ENCODE assay signal across 10 mouse cellular contexts in the genomic region with DNA sequence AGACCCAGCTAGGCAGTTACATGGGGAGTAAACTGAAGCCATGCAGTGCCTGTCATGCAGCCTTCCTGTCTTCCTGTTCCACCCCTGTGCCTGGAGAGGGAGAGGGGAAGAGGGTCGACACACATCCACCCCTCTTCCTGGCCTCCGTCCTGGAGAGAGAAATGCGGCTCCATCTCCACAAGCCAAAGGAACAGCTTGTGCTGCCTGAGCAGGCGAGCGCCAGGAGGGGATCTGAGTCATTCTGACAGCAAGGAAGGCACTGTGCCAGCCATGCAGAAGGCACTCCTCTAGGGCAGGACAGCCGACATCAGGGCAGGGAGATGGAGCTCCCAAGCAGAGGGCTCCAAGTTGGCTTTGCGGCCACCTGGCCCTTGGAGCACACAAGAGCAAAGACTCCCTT. TPM values are rescaled to one million over a fixed set of nuclear protein-coding genes. Genes with fewer than 3 reads are reported as not detected.
DNase-seq lines count a peak whose midpoint lies in the region; ATAC-seq and TF ChIP-seq lines count a peak whose summit lies in the region.
"Had no signal": no experiment of that assay in that cellular context is flagged by ENCODE, and none has a peak within 500 bp of the region (broad histone marks: within the 10 kb centered on the region; RNA-seq: fewer than 3 reads in every experiment).

No protein-coding gene starts in this region.

- H3K4me2 ChIP-seq in embryonic facial prominence, embryonic 14.5 days (ENCODE audit: low read depth, low read length): no peak overlapping the region
- H3K4me2 ChIP-seq in embryonic facial prominence, embryonic 15.5 days (replicated peaks): no peak overlapping the region
- no peak overlapping the region for H3K4me2 ChIP-seq in hindbrain, postnatal 0 days (ENCODE audit: low read depth, low read length)

- no peaks in the 10 kb centered on the region for H3K27me3 ChIP-seq in embryonic facial prominence, embryonic 14.5 days (replicated peaks; ENCODE audit: control insufficient read depth, insufficient read depth, low read length)
- no peaks in the 10 kb centered on the region for H3K27me3 ChIP-seq in embryonic facial prominence, embryonic 10.5 days (replicated peaks; ENCODE audit: low read depth, poor library complexity, severe bottlenecking)
- no peaks in the 10 kb centered on the region for H3K27me3 ChIP-seq in embryonic facial prominence, embryonic 15.5 days
- H3K27me3 ChIP-seq in hindbrain, postnatal 0 days (ENCODE audit: insufficient read depth, low read length): no peaks in the 10 kb centered on the region

- peak; percentile 33; the same call in 1 of the 2 replicates for ATAC-seq in embryonic facial prominence, embryonic 14.5 days (ENCODE audit: low read depth)
- no peak for ATAC-seq in embryonic facial prominence, embryonic 15.5 days (ENCODE audit: insufficient number of reproducible peaks, low FRiP score, low TSS enrichment, low read depth)
- ATAC-seq in hindbrain, postnatal 0 days: peak; percentile 90

- H3K9me3 ChIP-seq in embryonic facial prominence, embryonic 14.5 days (ENCODE audit: control insufficient read depth, low read length): no peaks in the 10 kb centered on the region
- no peaks in the 10 kb centered on the region for H3K9me3 ChIP-seq in embryonic facial prominence, embryonic 10.5 days
- H3K9me3 ChIP-seq in embryonic facial prominence, embryonic 15.5 days (replicated peaks): no peaks in the 10 kb centered on the region
- no peaks in the 10 kb centered on the region for H3K9me3 ChIP-seq in hindbrain, postnatal 0 days (ENCODE audit: low read length)

- no peaks in the 10 kb centered on the region for H3K36me3 ChIP-seq in embryonic facial prominence, embryonic 14.5 days (ENCODE audit: control insufficient read depth, insufficient read depth, low read length)
- no peaks in the 10 kb centered on the region for H3K36me3 ChIP-seq in embryonic facial prominence, embryonic 10.5 days (replicated peaks)
- H3K36me3 ChIP-seq in embryonic facial prominence, embryonic 15.5 days: no peaks in the 10 kb centered on the region
- H3K36me3 ChIP-seq in hindbrain, postnatal 0 days (ENCODE audit: insufficient read depth, low read length): no peaks in the 10 kb centered on the region

- peak; percentile 63 for DNase-seq in embryonic facial prominence, embryonic 14.5 days (ENCODE audit: low spot score)
- DNase-seq in embryonic facial prominence, embryonic 10.5 days (ENCODE audit: low spot score): no peak
- peak; percentile 85 to 91 for DNase-seq in adrenal gland, adult (ENCODE audit: inconsistent age in 2 of 2, low spot score in 1 of 2)
- peak; percentile 90 for DNase-seq in hindbrain, postnatal 0 days (ENCODE audit: low spot score)
- DNase-seq in right cerebral cortex, postnatal 10 days (ENCODE audit: low spot score in 2 of 2): peak; percentile 89 to 91
- DNase-seq in MN1 (ENCODE audit: low spot score): no peak
- no peak for DNase-seq in thymus, postnatal 36 days

- H3K9ac ChIP-seq in embryonic facial prominence, embryonic 14.5 days (ENCODE audit: low read depth, low read length): no peak overlapping the region
- H3K9ac ChIP-seq in embryonic facial prominence, embryonic 15.5 days: no peak overlapping the region
- no peak overlapping the region for H3K9ac ChIP-seq in hindbrain, postnatal 0 days (replicated peaks; ENCODE audit: low read length)

- no peak overlapping the region for H3K4me3 ChIP-seq in embryonic facial prominence, embryonic 14.5 days (ENCODE audit: low read depth, low read length)
- H3K4me3 ChIP-seq in embryonic facial prominence, embryonic 10.5 days: no peak overlapping the region
- no peak overlapping the region for H3K4me3 ChIP-seq in embryonic facial prominence, embryonic 15.5 days (replicated peaks)
- no peak overlapping the region for H3K4me3 ChIP-seq in hindbrain, postnatal 0 days (ENCODE audit: low read length)
- H3K4me3 ChIP-seq: myocyte had no signal

- no peaks in the 10 kb centered on the region; the same call in 1 of the 2 replicates for H3K4me1 ChIP-seq in embryonic facial prominence, embryonic 14.5 days (ENCODE audit: control insufficient read depth, insufficient read depth, low read length)
- H3K4me1 ChIP-seq in embryonic facial prominence, embryonic 10.5 days: peaks cover 19% of the 10 kb centered on the region
- H3K4me1 ChIP-seq in embryonic facial prominence, embryonic 15.5 days: peaks cover 8% of the 10 kb centered on the region
- H3K4me1 ChIP-seq in hindbrain, postnatal 0 days (ENCODE audit: insufficient read depth, low read length): peaks cover 7% of the 10 kb centered on the region; the same call in 1 of the 2 replicates

- WGBS in embryonic facial prominence, embryonic 14.5 days: 54% methylated on average over 6 of the region's 7 CpGs
- 66% methylated on average over 7 of the region's 7 CpGs for WGBS in embryonic facial prominence, embryonic 10.5 days
- WGBS in embryonic facial prominence, embryonic 15.5 days: 46% methylated on average over 7 of the region's 7 CpGs
- 30% methylated on average over 7 of the region's 7 CpGs for WGBS in hindbrain, postnatal 0 days

- TF ChIP-seq CTCF in hindbrain, postnatal 0 days (IDR thresholded peaks at IDR 0.05; ENCODE audit: low read depth): 0 out of 2 replicates have a peak, but pooled peaks have one; percentile 14

- no peak overlapping the region for H3K27ac ChIP-seq in embryonic facial prominence, embryonic 14.5 days (replicated peaks; ENCODE audit: low read depth, low read length)
- H3K27ac ChIP-seq in embryonic facial prominence, embryonic 10.5 days (replicated peaks): no peak overlapping the region
- peak overlapping the region; percentile 22; the same call in 1 of the 2 replicates for H3K27ac ChIP-seq in embryonic facial prominence, embryonic 15.5 days (replicated peaks)
- peak overlapping the region; percentile 67 for H3K27ac ChIP-seq in hindbrain, postnatal 0 days
- H3K27ac ChIP-seq: kidney, postnatal 0 days had no signal

RNA-seq across cellular contexts. Expression of a gene that starts 50.6 kb away (rescaled TPM):
- 6.8 and 7.7 TPM in 2 replicates for polyA plus RNA-seq in embryonic facial prominence, embryonic 14.5 days (2014; fragmentation: Nextera tagmentation; extraction: Ambion mirVana)
- 3.6 and 4.0 TPM in 2 replicates for polyA plus RNA-seq in embryonic facial prominence, embryonic 10.5 days (2016; fragmentation: Nextera tagmentation; extraction: Ambion mirVana)
- 7.7 and 8.6 TPM in 2 replicates for polyA plus RNA-seq in embryonic facial prominence, embryonic 15.5 days (2015; fragmentation: Nextera tagmentation; extraction: Ambion mirVana)
- 4.8 and 7.3 TPM in 2 replicates for total RNA-seq in hindbrain, postnatal 0 days (2014; rRNA removed)
- 3.4 and 3.6 TPM in 2 replicates for polyA plus RNA-seq in hindbrain, postnatal 0 days (2015; fragmentation: Nextera tagmentation; extraction: Ambion mirVana)
- polyA plus RNA-seq: myocyte had no signal

Comparison
In these comparisons a context has a peak if more than half of its experiments do, and no peak if none do; other contexts are left out.
1. DNase-seq: peak in embryonic facial prominence, embryonic 14.5 days (single experiment), adrenal gland, adult (2 of 2), hindbrain, postnatal 0 days (single experiment) and right cerebral cortex, postnatal 10 days (2 of 2); none in embryonic facial prominence, embryonic 10.5 days (single experiment), MN1 (single experiment) and thymus, postnatal 36 days (0 of 2).
2. H3K27ac ChIP-seq: peak in embryonic facial prominence, embryonic 15.5 days (single experiment) and hindbrain, postnatal 0 days (single experiment); none in embryonic facial prominence, embryonic 14.5 days (single experiment) and embryonic facial prominence, embryonic 10.5 days (single experiment).